Mouse (Mus musculus) midbrain, embryonic 16.5 days (tissue): Measurements from ENCODE around the gene Nup155. TPM values are rescaled to one million over a fixed set of nuclear protein-coding genes. Genes with fewer than 3 reads are reported as not detected.
"Not testable (repeated sequence)": the region's sequence is repeated elsewhere in the genome, so short reads cannot be mapped to it uniquely, and the experiment has no call there.

ENCODE experiments used
- ATAC-seq: fragments of 200-750 bp; cut with Nextera tagmentation; 2 replicates; pipeline ENCODE4 v1.8.0; 2017; ENCODE audit warnings: moderate TSS enrichment
- H3K27ac ChIP-seq: fragments of 300-500 bp; sonication (generic); 2 replicates; pipeline ENCODE4 v1.5.1; 2014; ENCODE audit warnings: mild to moderate bottlenecking, low read length, mixed read lengths
- H3K27me3 ChIP-seq: fragments of 300-500 bp; sonication (generic); 2 replicates; pipeline ENCODE4 v1.6.1; 2014; ENCODE audit warnings: low read depth, low read length, mixed read lengths; ENCODE audit not compliant: control insufficient read depth, insufficient read depth
- H3K36me3 ChIP-seq: fragments of 300-500 bp; sonication (generic); 2 replicates; pipeline ENCODE4 v1.6.1; 2014; ENCODE audit warnings: mild to moderate bottlenecking, low read length, moderate library complexity, mixed read lengths; ENCODE audit not compliant: control insufficient read depth, insufficient read depth
- H3K4me1 ChIP-seq: fragments of 300-500 bp; sonication (generic); 2 replicates; pipeline ENCODE4 v1.6.1; 2014; ENCODE audit warnings: mild to moderate bottlenecking, low read length, mixed read lengths; ENCODE audit not compliant: control insufficient read depth, insufficient read depth
- H3K4me2 ChIP-seq: fragments of 300-500 bp; sonication (generic); 2 replicates; pipeline ENCODE4 v1.6.1; 2014; ENCODE audit warnings: mild to moderate bottlenecking, low read length, mixed read lengths
- H3K4me3 ChIP-seq: fragments of 300-500 bp; sonication (generic); 2 replicates; pipeline ENCODE4 v1.5.1; 2014; ENCODE audit warnings: low read depth, mild to moderate bottlenecking, low read length, moderate library complexity, mixed read lengths
- H3K9ac ChIP-seq: fragments of 300-500 bp; sonication (generic); 2 replicates; pipeline ENCODE4 v1.6.1; 2014; ENCODE audit warnings: low read depth, low read length, mixed read lengths
- H3K9me3 ChIP-seq: fragments of 300-500 bp; sonication (generic); replicated peaks from 2 replicates; pipeline ENCODE4 v1.6.1; 2014; ENCODE audit warnings: mild to moderate bottlenecking, low read length, mixed read lengths; ENCODE audit not compliant: control insufficient read depth, poor library complexity, severe bottlenecking
- WGBS: fragments of 180-500 bp; shearing (Covaris S2); extraction: QIAGEN DNeasy Blood & Tissue Kit; methylation state at CpG from one replicate; pipeline ENCODE4 v1.1.7; 2014; 5-methylcytosine and 5-hydroxymethylcytosine counted together
- polyA plus RNA-seq: library from polyadenylated mRNA; unstranded; fragments of >200 nt; fragmentation: Nextera tagmentation; extraction: Ambion mirVana; gene quantifications from 2 replicates; pipeline ENCODE4 v1.2.1, GENCODE M21; 2015

Nup155 gene
- polyA plus RNA-seq, 1 experiment from 2014 or later = 10.9 TPM

DNA sequence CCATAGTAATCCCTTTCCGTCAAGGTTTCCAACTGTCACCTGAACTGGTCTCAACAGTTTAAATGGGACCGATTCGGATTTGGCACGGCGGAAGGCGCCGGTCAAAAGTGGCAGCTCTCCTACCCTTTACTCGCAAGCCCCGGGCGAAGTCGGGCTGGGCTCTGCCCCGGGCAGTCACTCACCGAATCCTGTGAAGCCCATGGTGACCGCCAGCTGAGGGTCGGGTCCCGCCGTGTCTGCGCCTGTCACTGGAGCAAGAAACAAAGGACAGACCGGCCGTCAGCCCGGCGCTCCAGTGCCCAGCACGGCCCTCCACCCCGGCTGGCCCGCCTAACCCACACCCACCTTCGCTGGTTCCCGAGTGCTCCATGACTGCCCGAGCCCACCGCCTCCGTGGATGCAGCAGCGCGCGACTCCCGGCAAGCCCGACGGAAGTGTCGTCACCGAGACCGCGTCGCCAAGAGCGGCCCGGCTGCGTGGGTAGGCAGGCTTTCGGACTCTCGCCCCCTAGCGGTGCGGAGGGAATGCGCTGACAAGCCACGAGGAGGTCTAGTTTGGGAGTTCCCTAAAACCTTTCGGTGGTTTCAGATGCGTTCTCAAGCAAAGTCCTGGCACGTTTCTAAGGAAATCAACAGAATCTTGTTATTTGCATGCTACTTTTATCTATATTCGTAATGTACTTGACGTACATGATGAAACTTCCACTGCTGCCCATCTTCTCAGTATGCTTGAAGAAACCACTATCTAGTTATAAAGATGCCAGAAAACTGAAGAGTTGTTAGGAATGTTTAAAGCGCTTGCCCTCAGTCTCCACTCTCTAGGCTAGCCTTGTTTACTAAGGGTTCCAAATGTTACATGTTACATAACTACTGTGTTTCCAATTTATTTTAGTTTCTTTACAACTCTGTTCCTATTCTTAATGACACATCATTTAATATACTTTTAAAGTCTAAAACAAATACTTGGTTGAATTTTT, 10.0 kb upstream of the Nup155 start, which contains the start of gene Wdr70:
Gene Wdr70, minus strand, starts transcription at position 436 of the 976 bp plus-strand sequence.
- peak within 1 kb of the TSS; percentile 62 for H3K4me2 ChIP-seq
- peak within 1 kb of the TSS; percentile 47 for H3K27ac ChIP-seq

DNA sequence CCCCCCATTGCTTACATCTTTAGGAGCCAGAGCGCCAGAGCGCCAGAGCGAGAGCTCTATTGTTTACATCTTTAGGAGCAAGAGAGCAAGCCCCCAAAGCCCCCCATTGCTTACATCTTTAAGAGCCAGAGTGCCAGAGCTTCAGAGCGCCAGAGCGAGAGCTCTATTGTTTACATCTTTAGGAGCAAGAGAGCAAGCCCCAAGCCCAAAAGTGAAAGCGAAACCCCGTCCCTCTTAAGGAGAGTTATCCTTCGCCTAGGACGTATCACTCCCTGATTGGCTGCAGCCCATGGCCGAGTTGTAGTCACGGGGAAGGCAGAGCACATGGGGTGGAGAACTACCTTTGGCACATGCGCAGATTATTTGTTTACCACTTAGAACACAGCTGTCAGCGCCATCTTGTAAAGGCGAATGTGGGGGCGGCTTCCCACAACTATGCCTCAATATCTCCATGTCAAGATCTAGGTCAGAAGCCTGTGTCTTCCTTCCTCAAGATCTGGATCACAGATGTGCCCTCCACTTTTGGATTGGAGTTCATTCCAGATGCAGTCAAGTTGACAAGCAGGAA, 7.0 kb upstream of the Nup155 start:
- H3K9ac ChIP-seq, H3K4me2 ChIP-seq, H3K27ac ChIP-seq, H3K27me3 ChIP-seq, H3K9me3 ChIP-seq, H3K4me3 ChIP-seq, ATAC-seq, H3K36me3 ChIP-seq, H3K4me1 ChIP-seq: not testable (repeated sequence)
- 89% methylated on average over 13 of the region's 15 CpGs for WGBS

More for the DNA sequence above, 10.0 kb upstream of the Nup155 start, which contains the start of gene Wdr70:
- 2% methylated on average over 56 of the region's 56 CpGs for WGBS
- Histone ChIP-seq H3K4me3 (peak within 1 kb of the TSS; percentile 85), H3K27me3 (no peaks in the 10 kb centered on the region), H3K36me3 (peaks cover 5% of the 10 kb centered on the region; the same call in 1 of the 2 replicates), H3K4me1 (peaks cover 8% of the 10 kb centered on the region), H3K9ac (peak within 1 kb of the TSS; percentile 78), H3K9me3 (no peaks in the 10 kb centered on the region)
- peak; percentile 98 for ATAC-seq

DNA sequence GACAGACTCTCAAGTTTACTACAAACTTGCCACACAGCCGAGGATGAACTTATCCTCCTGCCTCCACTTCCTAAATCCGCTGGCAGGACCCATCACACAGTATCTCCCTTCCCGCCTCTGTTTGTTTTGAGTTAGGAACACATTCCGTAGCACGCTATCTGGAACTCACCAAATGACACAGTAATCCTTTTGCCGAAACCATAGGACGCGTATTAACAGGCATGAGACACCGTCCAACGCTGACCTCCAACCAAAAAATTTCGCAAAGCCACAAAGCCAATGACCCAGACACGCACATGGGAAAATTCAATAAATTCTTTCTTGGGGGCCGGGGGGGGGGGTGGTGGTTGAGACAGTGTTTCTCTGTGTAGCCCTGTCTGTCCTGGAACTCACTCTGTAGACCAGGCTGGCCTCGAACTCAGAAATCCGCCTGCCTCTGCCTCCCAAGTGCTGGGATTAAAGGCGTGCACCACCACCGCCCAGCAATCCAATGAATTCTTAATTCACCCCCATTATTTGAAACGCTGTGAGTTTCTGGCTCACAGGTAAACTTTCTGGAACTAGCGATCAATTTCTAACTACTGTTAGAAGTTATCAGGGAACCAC, 610 bp upstream of the Nup155 start:
- Histone ChIP-seq H3K36me3 (peaks cover 6% of the 10 kb centered on the region), H3K4me2 (peak overlapping the region; percentile 56), H3K27me3 (no peaks in the 10 kb centered on the region), H3K27ac (peak overlapping the region; percentile 79), H3K9me3 (no peaks in the 10 kb centered on the region), H3K4me3 (peak overlapping the region; percentile 71), H3K9ac (peak overlapping the region; percentile 65), H3K4me1 (peaks cover 16% of the 10 kb centered on the region)
- ATAC-seq = peak; percentile 74
- 60% methylated on average over 19 of the region's 19 CpGs for WGBS

DNA sequence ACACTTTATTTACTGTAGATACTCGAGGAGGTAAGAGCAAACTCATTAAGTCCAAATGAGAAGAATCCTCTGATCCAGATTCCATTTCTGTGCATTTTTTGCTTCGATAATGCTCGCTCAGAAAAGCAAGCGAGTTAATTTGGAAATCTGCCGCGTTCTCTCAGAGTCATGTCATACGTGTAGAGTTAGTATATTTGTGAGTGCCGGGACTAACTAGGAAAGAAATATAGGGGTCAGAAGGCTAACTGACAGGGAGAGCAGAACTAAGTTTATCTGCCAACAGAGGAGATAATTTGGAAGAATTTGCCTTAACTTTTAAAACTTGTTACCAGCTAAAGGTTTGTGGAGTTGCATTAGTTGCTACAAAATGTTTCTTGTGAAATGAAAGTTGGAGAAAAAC, 709 bp downstream of the Nup155 start:
- Histone ChIP-seq H3K27me3 (no peaks in the 10 kb centered on the region), H3K9me3 (no peaks in the 10 kb centered on the region), H3K4me3 (peak overlapping the region; percentile 71), H3K36me3 (peaks cover 11% of the 10 kb centered on the region), H3K9ac (peak overlapping the region; percentile 72), H3K27ac (no peak overlapping the region), H3K4me2 (peak overlapping the region; percentile 91), H3K4me1 (peaks cover 16% of the 10 kb centered on the region)
- WGBS = 2% methylated on average over 8 of the region's 8 CpGs
- ATAC-seq = no peak

DNA sequence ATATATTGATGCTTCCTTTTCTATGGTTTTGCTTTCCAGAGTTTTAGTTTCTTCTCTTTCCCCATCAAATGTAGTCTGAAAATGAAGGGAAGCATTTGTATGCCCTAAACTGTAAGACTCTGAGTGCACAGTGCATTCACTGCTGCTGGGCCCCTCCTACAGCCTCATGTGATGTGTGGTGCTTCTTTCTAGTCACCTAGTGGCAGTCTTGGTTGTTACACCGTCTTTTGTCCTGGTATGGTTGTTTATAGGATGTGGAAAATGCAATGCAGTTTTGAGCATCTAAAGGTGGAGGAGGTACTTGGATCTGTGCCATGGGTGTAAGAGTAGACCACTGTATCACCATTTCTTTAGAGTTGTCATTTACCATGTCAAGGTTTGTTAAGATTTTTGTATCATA, 20.2 kb downstream of the Nup155 start:
- no peaks in the 10 kb centered on the region for H3K27me3 ChIP-seq
- H3K9ac ChIP-seq = no peak overlapping the region
- H3K9me3 ChIP-seq = no peaks in the 10 kb centered on the region
- H3K36me3 ChIP-seq = peaks cover 30% of the 10 kb centered on the region
- no peak overlapping the region for H3K4me3 ChIP-seq
- no peak overlapping the region for H3K27ac ChIP-seq
- ATAC-seq = no peak
- H3K4me1 ChIP-seq = no peaks in the 10 kb centered on the region
- WGBS = 89% methylated on average over 1 of the region's 1 CpGs
- no peak overlapping the region for H3K4me2 ChIP-seq

DNA sequence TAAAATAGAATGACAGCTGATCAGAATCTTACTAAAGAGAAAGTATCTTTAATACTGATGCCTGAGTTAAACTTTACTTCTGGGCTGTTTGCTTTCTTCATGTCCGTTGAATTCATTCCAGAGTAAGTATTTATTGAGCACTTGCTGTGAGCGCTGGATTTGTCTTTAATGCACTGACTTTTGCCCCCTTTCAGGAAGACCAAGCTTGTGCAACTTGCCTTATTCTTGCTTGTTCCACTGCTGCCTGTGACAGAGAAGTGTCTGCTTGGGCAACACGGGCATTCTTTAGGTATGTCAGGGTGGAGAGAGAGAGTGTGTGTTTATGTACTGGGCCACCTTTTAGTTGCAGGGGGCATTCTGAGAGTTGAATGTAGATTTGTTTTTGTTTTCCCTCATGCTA, 22.2 kb downstream of the Nup155 start:
- Histone ChIP-seq H3K27me3 (no peaks in the 10 kb centered on the region), H3K36me3 (peaks cover 37% of the 10 kb centered on the region), H3K9ac (no peak overlapping the region), H3K9me3 (no peaks in the 10 kb centered on the region), H3K4me1 (no peaks in the 10 kb centered on the region), H3K4me2 (no peak overlapping the region), H3K4me3 (no peak overlapping the region), H3K27ac (no peak overlapping the region)
- no peak for ATAC-seq
- WGBS = 94% methylated on average over 3 of the region's 3 CpGs

DNA sequence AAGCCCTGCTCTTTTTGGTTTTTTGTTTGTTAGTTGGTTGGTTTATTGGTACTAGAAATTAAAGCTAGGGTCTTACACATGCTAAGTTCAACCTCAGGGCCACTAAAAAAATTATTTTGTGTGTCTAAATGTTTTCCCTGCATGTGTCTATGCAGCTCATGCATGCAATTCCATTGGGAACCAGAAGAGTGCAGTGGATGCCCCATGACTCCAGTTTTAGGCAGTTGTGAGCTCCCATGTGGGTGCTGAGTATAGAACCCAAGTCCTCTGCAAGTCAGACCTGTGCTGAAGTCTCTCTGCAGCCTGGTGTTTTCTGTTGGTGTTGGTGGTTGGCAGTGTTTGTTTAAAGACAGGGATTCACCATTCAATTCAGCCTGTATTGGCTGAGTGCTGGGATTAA, 22.7 kb downstream of the Nup155 start:
- Histone ChIP-seq H3K4me2 (no peak overlapping the region), H3K36me3 (peaks cover 34% of the 10 kb centered on the region)
- no peak for ATAC-seq

DNA sequence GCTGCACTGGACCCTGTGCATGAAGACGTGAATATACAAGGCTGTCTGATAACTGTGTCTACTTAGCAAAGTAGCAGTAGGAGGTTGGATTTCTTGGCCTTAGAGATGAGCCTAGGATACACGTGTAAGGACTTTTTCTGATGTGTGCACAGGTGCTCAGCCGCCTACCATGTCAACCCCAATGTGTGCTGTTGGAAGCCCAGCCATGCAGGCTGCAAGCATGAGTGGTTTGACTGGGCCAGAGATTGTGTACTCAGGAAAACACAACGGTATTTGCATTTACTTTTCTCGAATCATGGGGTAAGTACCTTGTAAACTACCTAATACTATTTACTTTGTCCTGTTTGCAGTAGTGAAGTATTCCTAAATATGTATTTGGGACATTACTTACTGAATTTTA, 26.5 kb downstream of the Nup155 start:
- Histone ChIP-seq H3K9me3 (no peaks in the 10 kb centered on the region), H3K27me3 (no peaks in the 10 kb centered on the region), H3K36me3 (peaks cover 45% of the 10 kb centered on the region), H3K4me3 (no peak overlapping the region), H3K9ac (no peak overlapping the region), H3K4me2 (no peak overlapping the region), H3K4me1 (no peaks in the 10 kb centered on the region), H3K27ac (no peak overlapping the region)
- ATAC-seq = no peak
- 93% methylated on average over 5 of the region's 5 CpGs for WGBS

More for the DNA sequence above, 22.7 kb downstream of the Nup155 start:
- H3K27me3 ChIP-seq = no peaks in the 10 kb centered on the region
- H3K4me1 ChIP-seq = no peaks in the 10 kb centered on the region
- H3K9ac ChIP-seq = no peak overlapping the region
- no peak overlapping the region for H3K27ac ChIP-seq
- no peaks in the 10 kb centered on the region for H3K9me3 ChIP-seq
- H3K4me3 ChIP-seq = no peak overlapping the region

DNA sequence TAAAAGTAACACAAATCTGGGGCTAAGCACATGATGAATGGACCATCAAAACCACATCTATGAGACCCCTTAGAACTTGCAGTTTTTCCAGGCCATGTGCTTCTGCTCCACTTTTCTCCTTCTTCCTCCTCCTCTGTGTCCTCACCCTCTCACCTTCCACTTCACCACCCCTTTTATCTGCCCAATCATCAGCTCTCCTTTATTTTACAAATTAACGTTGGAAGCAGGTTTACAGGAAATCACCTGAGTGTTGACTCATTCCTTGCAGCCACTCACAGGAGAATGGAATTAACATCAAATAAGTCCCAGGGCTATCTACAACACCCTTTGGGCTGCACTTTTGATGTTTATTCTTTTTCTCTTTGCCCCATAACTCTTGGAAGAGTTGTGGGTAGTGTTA, 52.8 kb downstream of the Nup155 start:
- no peaks in the 10 kb centered on the region for H3K9me3 ChIP-seq
- no peaks in the 10 kb centered on the region for H3K4me1 ChIP-seq
- peaks cover 10% of the 10 kb centered on the region for H3K36me3 ChIP-seq
- no peak overlapping the region for H3K9ac ChIP-seq
- no peak overlapping the region for H3K27ac ChIP-seq
- H3K27me3 ChIP-seq = no peaks in the 10 kb centered on the region
- no peak overlapping the region for H3K4me2 ChIP-seq
- no peak for ATAC-seq
- no peak overlapping the region for H3K4me3 ChIP-seq
- 90% methylated on average over 1 of the region's 1 CpGs for WGBS
